Mouse (Mus musculus): Measurements from ENCODE around the gene Enthd1. TPM values are rescaled to one million over a fixed set of nuclear protein-coding genes. Genes with fewer than 3 reads are reported as not detected.

Enthd1 gene
- polyA plus RNA-seq, 1 experiment: not detected

GRCm38 (mm10) chr15:80417066-80417465 lies 147.9 kb downstream of the Enthd1 start:
- TF ChIP-seq GATA1 (IDR thresholded peaks at IDR 0.05; ENCODE audit: low read length): no peak

GRCm38 (mm10) chr15:80415132-80415531 lies 149.8 kb downstream of the Enthd1 start:
- no peak for TF ChIP-seq GATA1 (IDR thresholded peaks at IDR 0.05; ENCODE audit: low read length)

DNA sequence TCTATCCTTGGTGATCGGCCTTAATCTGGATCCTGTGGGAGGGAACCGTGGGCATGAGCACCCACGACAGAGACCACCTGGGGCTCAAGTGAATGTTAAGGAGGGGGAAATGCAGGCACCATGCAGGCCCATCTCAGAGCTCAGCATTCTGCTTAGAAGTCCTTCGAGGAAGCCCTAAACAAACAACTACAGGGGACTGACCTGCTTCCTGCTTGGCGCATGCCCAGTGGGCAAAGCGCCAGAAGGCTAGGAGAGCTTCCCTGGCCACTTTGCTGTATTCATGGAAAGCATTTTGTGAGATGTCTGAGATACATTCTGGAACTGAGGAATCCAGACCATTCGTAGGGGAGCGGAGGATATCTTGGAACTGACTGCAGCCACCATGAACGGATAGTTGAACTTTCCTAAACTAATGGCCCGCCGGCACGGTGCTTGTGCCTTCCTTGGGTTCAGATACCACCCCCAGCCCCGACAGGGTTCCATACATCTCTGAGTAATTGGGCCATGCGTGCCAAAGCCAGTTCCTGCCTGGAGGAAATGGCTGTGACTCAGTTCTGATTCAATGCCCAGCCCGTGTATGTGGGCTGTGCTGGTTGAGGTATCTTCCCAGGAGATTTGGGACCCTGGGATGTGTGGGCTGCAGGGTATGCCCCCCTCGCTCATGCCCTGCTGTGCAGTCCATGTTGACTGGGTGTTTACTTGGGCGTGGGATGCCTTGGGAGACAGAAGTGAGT lies 150.8 kb downstream of the Enthd1 start:
- TF ChIP-seq GATA1 (IDR thresholded peaks at IDR 0.05; ENCODE audit: low read length): no peak

- no peak for TF ChIP-seq GATA1 (IDR thresholded peaks at IDR 0.05; ENCODE audit: low read length)
These were observed 151.9 kb downstream of the Enthd1 start for GRCm38 (mm10) chr15:80413070-80413469.

DNA sequence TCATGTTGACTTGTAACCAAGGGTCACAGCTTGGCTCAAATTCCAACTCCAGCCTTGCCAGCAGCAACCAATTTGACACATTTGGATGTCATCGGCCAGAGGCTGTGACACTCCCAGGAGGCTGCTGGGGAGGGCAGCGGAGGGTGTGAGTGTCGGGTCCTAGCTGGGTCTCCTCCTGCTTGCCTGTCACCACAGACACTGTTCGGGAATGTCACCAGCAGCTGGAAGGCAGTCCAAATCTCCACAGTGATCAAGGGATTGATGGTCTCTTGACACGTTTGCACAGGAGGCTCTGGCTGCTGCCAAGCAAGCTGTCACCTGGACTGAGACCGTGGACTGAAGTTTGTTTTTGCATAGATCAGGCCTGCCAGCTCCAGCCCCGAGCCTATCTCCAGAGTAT lies 154.3 kb downstream of the Enthd1 start:
- TF ChIP-seq GATA1 (IDR thresholded peaks at IDR 0.05; ENCODE audit: low read length): no peak

- no peak for TF ChIP-seq GATA1 (IDR thresholded peaks at IDR 0.05; ENCODE audit: low read length)
These were observed 157.1 kb downstream of the Enthd1 start for GRCm38 (mm10) chr15:80407873-80408272.

Other genes with a start within 250 kb of the Enthd1 start
- 18.2 and 19.7 TPM in 2 replicates for gene Grap2, start 7.4 kb upstream of the Enthd1 start, polyA plus RNA-seq (2012)
- not detected in 2 replicates for gene Fam83f, start 106.7 kb upstream of the Enthd1 start, polyA plus RNA-seq (2012)
- 19.5 and 22.6 TPM in 2 replicates for gene Tnrc6b, start 146.2 kb upstream of the Enthd1 start, polyA plus RNA-seq (2012)